Mouse (Mus musculus): ENCODE results near the gene Olfr1497. TPM values are rescaled to one million over a fixed set of nuclear protein-coding genes. Genes with fewer than 3 reads are reported as not detected.

The Olfr1497 gene
- polyA plus RNA-seq (2012; rRNA removed) = not detected in 2 replicates

GRCm38 (mm10) chr19:13798102-13798501, at the start of gene Olfr1497:
TSS of gene Olfr1497 (minus strand) at chr19:13798202.

GRCm38 (mm10) chr19:13830388-13830787, 32.4 kb upstream of the Olfr1497 start, which contains the start of gene Olfr1500:
TSS of gene Olfr1500 (minus strand) at chr19:13830488.

GRCm38 (mm10) chr19:13819347-13819746, 21.3 kb upstream of the Olfr1497 start, which contains the start of gene Olfr1499:
TSS of gene Olfr1499 (minus strand) at chr19:13819447.

GRCm38 (mm10) chr19:13777578-13777977, 20.4 kb downstream of the Olfr1497 start, which contains the start of gene Olfr1496:
TSS of gene Olfr1496 (plus strand) at chr19:13777878.

GRCm38 (mm10) chr19:13764306-13764705, 33.7 kb downstream of the Olfr1497 start, which contains the start of gene Olfr1495:
TSS of gene Olfr1495 (plus strand) at chr19:13764606.

Other genes with a start within 250 kb of the Olfr1497 start
- gene Olfr1484, start 214.7 kb downstream of the Olfr1497 start, polyA plus RNA-seq (2012; rRNA removed) = not detected in 2 replicates
- gene Olfr1487, start 180.8 kb downstream of the Olfr1497 start, polyA plus RNA-seq (2012; rRNA removed) = not detected in 2 replicates
- gene Olfr1489, start 166.6 kb downstream of the Olfr1497 start, polyA plus RNA-seq (2012; rRNA removed) = not detected in 2 replicates
- gene Olfr1490, start 147.1 kb downstream of the Olfr1497 start, polyA plus RNA-seq (2012; rRNA removed) = not detected in 2 replicates
- gene Olfr1491, start 100.9 kb downstream of the Olfr1497 start, polyA plus RNA-seq (2012; rRNA removed) = not detected in 2 replicates
- not detected in 2 replicates for gene Olfr1493-ps1, start 74.9 kb downstream of the Olfr1497 start, polyA plus RNA-seq (2012; rRNA removed)
- gene Olfr1494, start 58.5 kb downstream of the Olfr1497 start, polyA plus RNA-seq (2012; rRNA removed) = not detected in 2 replicates
- not detected in 2 replicates for gene Olfr1495, start 33.6 kb downstream of the Olfr1497 start, polyA plus RNA-seq (2012; rRNA removed)
- gene Olfr1496, start 20.3 kb downstream of the Olfr1497 start, polyA plus RNA-seq (2012; rRNA removed) = not detected in 2 replicates
- not detected in 2 replicates for gene Olfr1499, start 21.2 kb upstream of the Olfr1497 start, polyA plus RNA-seq (2012; rRNA removed)
- gene Olfr1500, start 32.3 kb upstream of the Olfr1497 start, polyA plus RNA-seq (2012; rRNA removed) = not detected in 2 replicates
- gene Olfr1501, start 52.5 kb upstream of the Olfr1497 start, polyA plus RNA-seq (2012; rRNA removed) = not detected in 2 replicates
- not detected in 2 replicates for gene Olfr1502, start 63.6 kb upstream of the Olfr1497 start, polyA plus RNA-seq (2012; rRNA removed)
- gene Olfr1504, start 99.7 kb upstream of the Olfr1497 start, polyA plus RNA-seq (2012; rRNA removed) = not detected in 2 replicates
- not detected in 2 replicates for gene Olfr1505, start 115.3 kb upstream of the Olfr1497 start, polyA plus RNA-seq (2012; rRNA removed)